Mouse (Mus musculus) CH12.LX (cell line): Measurements from ENCODE around the gene Astn2. TPM values are rescaled to one million over a fixed set of nuclear protein-coding genes. Genes with fewer than 3 reads are reported as not detected.

Experiments
- DNase-seq: peaks from one replicate; pipeline ENCODE4 v3.0.0-alpha.2; 2013; ENCODE audit errors: extremely low read depth
- H3K27ac ChIP-seq: 2 replicates; pipeline ENCODE4 v1.5.1; 2012; ENCODE audit warnings: low read depth, mild to moderate bottlenecking, control low read depth, moderate library complexity; ENCODE audit not compliant: insufficient read depth
- H3K27me3 ChIP-seq: replicated peaks from 2 replicates; pipeline ENCODE3; 2012; ENCODE audit warnings: inconsistent platforms
- H3K36me3 ChIP-seq, 2 experiments: replicated peaks in 1 of 2; 2 replicates each; pipeline versions ENCODE3 to v1.6.1; 2012; ENCODE audit warnings: inconsistent platforms in 1 of 2, low read length in 1 of 2, mild to moderate bottlenecking in 1 of 2, mixed read lengths in 1 of 2, moderate library complexity in 1 of 2; ENCODE audit not compliant: control insufficient read depth in 1 of 2, insufficient read depth in 1 of 2
- H3K4me1 ChIP-seq, 2 experiments: 2 replicates each; pipeline ENCODE4 v1.6.1; 2012; ENCODE audit warnings: inconsistent platforms in 1 of 2, moderate library complexity in 1 of 2; ENCODE audit not compliant: insufficient read depth in 2 of 2, control insufficient read depth in 1 of 2
- H3K4me2 ChIP-seq: 2 replicates; pipeline ENCODE4 v1.6.1; 2012; ENCODE audit warnings: low read depth, mild to moderate bottlenecking, control low read depth; ENCODE audit not compliant: poor library complexity, insufficient read depth, severe bottlenecking
- H3K4me3 ChIP-seq, 3 experiments: fragments of 150-350 bp in 1 of 3; sonication (generic) in 1 of 3; replicated peaks in 1 of 3; 2 replicates each; pipeline versions ENCODE3 to v1.5.1; 2011 to 2012; ENCODE audit warnings: low read depth in 2 of 3, low read length in 2 of 3, mild to moderate bottlenecking in 2 of 3, moderate library complexity in 2 of 3, control low read depth in 1 of 3, improper control_type of control experiment in 1 of 3, inconsistent platforms in 1 of 3, mixed read lengths in 1 of 3; ENCODE audit not compliant: poor library complexity in 1 of 3
- H3K79me2 ChIP-seq: replicated peaks from 2 replicates; pipeline ENCODE4 v1.6.1; 2012; ENCODE audit warnings: mild to moderate bottlenecking, moderate library complexity; ENCODE audit not compliant: control insufficient read depth, poor library complexity, insufficient read depth, severe bottlenecking; ENCODE audit errors: extremely low read depth
- H3K9ac ChIP-seq: 2 replicates; pipeline ENCODE4 v1.6.1; 2012; ENCODE audit warnings: low read depth, mild to moderate bottlenecking, control low read depth, moderate library complexity; ENCODE audit not compliant: insufficient read depth
- H3K9me3 ChIP-seq: replicated peaks from 2 replicates; pipeline ENCODE3; 2012; ENCODE audit warnings: low read length, inconsistent platforms, mixed read lengths
- BHLHE40 ChIP-seq: IDR thresholded peaks from 2 replicates; pipeline ENCODE4 v1.6.1; 2011; ENCODE audit warnings: mild to moderate bottlenecking, low read depth, low read length, improper control_type of control experiment
- CHD2 ChIP-seq: IDR thresholded peaks from 2 replicates; pipeline ENCODE4 v1.6.1; 2011; ENCODE audit warnings: low read length, improper control_type of control experiment
- CTCF ChIP-seq, 2 experiments: IDR thresholded peaks in 1 of 2; conservative IDR thresholded peaks in 1 of 2; 2 replicates each; pipeline ENCODE4 v1.5.1; 2011 to 2012; ENCODE audit warnings: low read depth in 2 of 2, low read length in 2 of 2, improper control_type of control experiment in 1 of 2, inconsistent platforms in 1 of 2, mild to moderate bottlenecking in 1 of 2, moderate library complexity in 1 of 2
- EP300 ChIP-seq: IDR thresholded peaks from 2 replicates; pipeline ENCODE4 v1.6.1; 2011; ENCODE audit warnings: low read length, improper control_type of control experiment
- ETS1 ChIP-seq: conservative IDR thresholded peaks from 2 replicates; pipeline ENCODE4 v1.6.1; 2012; ENCODE audit warnings: low read depth, mild to moderate bottlenecking, inconsistent platforms, low read length, improper control_type of control experiment, moderate library complexity
- GABPA ChIP-seq: IDR thresholded peaks from 2 replicates; pipeline ENCODE4 v1.6.1; 2012; ENCODE audit warnings: low read depth, low read length, improper control_type of control experiment, inconsistent platforms; ENCODE audit not compliant: insufficient replicate concordance
- IRF4 ChIP-seq: IDR thresholded peaks from 2 replicates; pipeline ENCODE4 v1.6.1; 2014; ENCODE audit warnings: low read depth, mild to moderate bottlenecking, inconsistent platforms, low read length, improper control_type of control experiment
- JUN ChIP-seq: IDR thresholded peaks from 2 replicates; pipeline ENCODE4 v1.6.1; 2011; ENCODE audit warnings: low read depth, mild to moderate bottlenecking, low read length, improper control_type of control experiment, moderate library complexity; ENCODE audit not compliant: insufficient read depth
- JUND ChIP-seq: conservative IDR thresholded peaks from 2 replicates; pipeline ENCODE4 v1.6.1; 2011; ENCODE audit warnings: low read depth, low read length, improper control_type of control experiment
- KAT2A ChIP-seq: IDR thresholded peaks from 2 replicates; pipeline ENCODE4 v1.6.1; 2012; ENCODE audit warnings: low read length, improper control_type of control experiment, inconsistent platforms; ENCODE audit not compliant: insufficient replicate concordance
- MAZ ChIP-seq: IDR thresholded peaks from 2 replicates; pipeline ENCODE4 v1.6.1; 2012; ENCODE audit warnings: low read depth, mild to moderate bottlenecking, inconsistent platforms, low read length, improper control_type of control experiment, moderate library complexity
- MXI1 ChIP-seq: IDR thresholded peaks from 2 replicates; pipeline ENCODE4 v1.6.1; 2011; ENCODE audit warnings: mild to moderate bottlenecking, low read depth, low read length, improper control_type of control experiment
- MYC ChIP-seq: IDR thresholded peaks from 2 replicates; pipeline ENCODE4 v1.6.1; 2011; ENCODE audit warnings: low read depth, mild to moderate bottlenecking, improper control_type of control experiment, low read length
- NELFE ChIP-seq: IDR thresholded peaks from 2 replicates; pipeline ENCODE4 v1.6.1; 2011; ENCODE audit warnings: low read depth, low read length, improper control_type of control experiment
- NRF1 ChIP-seq: IDR thresholded peaks from 2 replicates; pipeline ENCODE4 v1.6.1; 2014; ENCODE audit warnings: low read depth, mild to moderate bottlenecking, inconsistent platforms, low read length, improper control_type of control experiment, moderate library complexity
- PAX5 ChIP-seq: IDR thresholded peaks from 2 replicates; pipeline ENCODE4 v1.6.1; 2012; ENCODE audit warnings: low read length, inconsistent platforms, mixed read lengths
- POLR2A ChIP-seq: IDR thresholded peaks from 2 replicates; pipeline ENCODE4 v1.6.1; 2011; ENCODE audit warnings: low read depth, mild to moderate bottlenecking, improper control_type of control experiment, low read length
- RAD21 ChIP-seq: IDR thresholded peaks from 2 replicates; pipeline ENCODE4 v1.6.1; 2011; ENCODE audit warnings: low read depth, mild to moderate bottlenecking, low read length, improper control_type of control experiment, moderate library complexity
- SMC3 ChIP-seq: IDR thresholded peaks from 2 replicates; pipeline ENCODE4 v1.6.1; 2011; ENCODE audit warnings: low read depth, low read length, improper control_type of control experiment
- UBTF ChIP-seq: IDR thresholded peaks from 2 replicates; pipeline ENCODE4 v1.6.1; 2012; ENCODE audit warnings: low read depth, mild to moderate bottlenecking, inconsistent platforms, low read length, improper control_type of control experiment, moderate library complexity
- USF1 ChIP-seq: IDR thresholded peaks from 2 replicates; pipeline ENCODE4 v1.6.1; 2014; ENCODE audit warnings: low read depth, mild to moderate bottlenecking, inconsistent platforms, low read length, improper control_type of control experiment
- USF2 ChIP-seq: conservative IDR thresholded peaks from 2 replicates; pipeline ENCODE4 v1.6.1; 2011; ENCODE audit warnings: low read depth, low read length, improper control_type of control experiment
- ZKSCAN1 ChIP-seq: IDR thresholded peaks from 2 replicates; pipeline ENCODE4 v1.6.1; 2012; ENCODE audit warnings: low read depth, inconsistent platforms, low read length, improper control_type of control experiment, borderline replicate concordance
- ZMIZ1 ChIP-seq: IDR thresholded peaks from 2 replicates; pipeline ENCODE4 v1.6.1; 2012; ENCODE audit warnings: low read depth, mild to moderate bottlenecking, inconsistent platforms, low read length, improper control_type of control experiment
- ZNF384 ChIP-seq: IDR thresholded peaks from 2 replicates; pipeline ENCODE4 v1.6.1; 2012; ENCODE audit warnings: low read depth, low read length, improper control_type of control experiment, inconsistent platforms
- dilution Hi-C: fragments of 300-500 bp; cut with MboI; formaldehyde crosslinking; loops from 2 replicates; pipeline ENCODE4 v1.14.3; 2020; ENCODE audit warnings: low sequenced_read_pairs; ENCODE audit not compliant: extremely low pct_unique_long_range_greater_than_20kb, extremely low pct_ligation_motif_present
- in situ Hi-C: fragments of 300-500 bp; cut with MboI; formaldehyde crosslinking; loops from 3 replicates; pipeline ENCODE4 v1.14.3; 2019; ENCODE audit warnings: low sequenced_read_pairs, low pct_ligation_motif_present, low pct_unique_long_range_greater_than_20kb, mixed read lengths
- polyA plus RNA-seq: library from polyadenylated mRNA; unstranded; fragments of >175 nt; gene quantifications from 2 replicates; pipeline ENCODE4 v1.2.1, GENCODE M21; 2012; ENCODE audit warnings: low read depth; ENCODE audit not compliant: insufficient read length
- total RNA-seq, 2 experiments: library from RNA; depleted of rRNA; stranded (reverse); fragments of 300-350 nt in 1 of 2; fragments of >200 nt in 1 of 2; gene quantifications; 2 replicates each; pipeline ENCODE4 v1.2.3; 2012 to 2014

The Astn2 gene
- total and polyA plus RNA-seq, 3 experiments = not detected

- Histone ChIP-seq H3K4me3 (no peak overlapping the region), H3K36me3 (no peaks in the 10 kb centered on the region), H3K27ac (no peak overlapping the region), H3K79me2 (no peaks in the 10 kb centered on the region), H3K4me1 (no peaks in the 10 kb centered on the region; a peak in 1 of 4 replicates), H3K9ac (no peak overlapping the region), H3K4me2 (peak overlapping the region; percentile 13; the same call in 1 of the 2 replicates), H3K27me3 (no peaks in the 10 kb centered on the region), H3K9me3 (no peaks in the 10 kb centered on the region)
- DNase-seq = no peak
- TF ChIP-seq GABPA (no peak), JUND (no peak), BHLHE40 (no peak), CTCF (conservative IDR thresholded peaks at IDR 0.05 in 1 of 2, IDR thresholded peaks at IDR 0.05 in 1 of 2; ENCODE audit: low read depth in 2 of 2, low read length in 2 of 2) (no peak), SMC3 (no peak), RAD21 (no peak), ZKSCAN1 (no peak), MXI1 (no peak), PAX5 (no peak), NELFE (no peak), ETS1 (no peak), EP300 (no peak), IRF4 (no peak), MYC (no peak), ZMIZ1 (no peak), USF2 (no peak)
- in situ Hi-C loops (no loop called here), dilution Hi-C loops (no loop called here)
Observed at GRCm38 (mm10) chr4:65638231-65638630, 766.2 kb downstream of the Astn2 start.

- no peak overlapping the region for H3K9ac ChIP-seq
- no peaks in the 10 kb centered on the region for H3K4me1 ChIP-seq
- H3K4me2 ChIP-seq = no peak overlapping the region
- no peaks in the 10 kb centered on the region for H3K27me3 ChIP-seq
- no peaks in the 10 kb centered on the region for H3K9me3 ChIP-seq
- H3K79me2 ChIP-seq = no peaks in the 10 kb centered on the region
- in situ Hi-C loops = no loop called here
- no peak for DNase-seq
- dilution Hi-C loops = no loop called here
- no peak overlapping the region for H3K4me3 ChIP-seq
- no peak overlapping the region for H3K27ac ChIP-seq
- TF ChIP-seq KAT2A (no peak), USF1 (no peak), MYC (no peak), ZNF384 (no peak), EP300 (no peak), NRF1 (no peak), POLR2A (no peak), UBTF (no peak), JUN (no peak), NELFE (no peak), GABPA (no peak), CHD2 (no peak), MAZ (no peak), CTCF (conservative IDR thresholded peaks at IDR 0.05 in 1 of 2, IDR thresholded peaks at IDR 0.05 in 1 of 2; ENCODE audit: low read depth in 2 of 2, low read length in 2 of 2) (no peak), BHLHE40 (no peak)
- H3K36me3 ChIP-seq = peaks cover 15 to 59% of the 10 kb centered on the region in 2 experiments
Observed at GRCm38 (mm10) chr4:65620125-65620524, 784.3 kb downstream of the Astn2 start.
